In the genomic region with DNA sequence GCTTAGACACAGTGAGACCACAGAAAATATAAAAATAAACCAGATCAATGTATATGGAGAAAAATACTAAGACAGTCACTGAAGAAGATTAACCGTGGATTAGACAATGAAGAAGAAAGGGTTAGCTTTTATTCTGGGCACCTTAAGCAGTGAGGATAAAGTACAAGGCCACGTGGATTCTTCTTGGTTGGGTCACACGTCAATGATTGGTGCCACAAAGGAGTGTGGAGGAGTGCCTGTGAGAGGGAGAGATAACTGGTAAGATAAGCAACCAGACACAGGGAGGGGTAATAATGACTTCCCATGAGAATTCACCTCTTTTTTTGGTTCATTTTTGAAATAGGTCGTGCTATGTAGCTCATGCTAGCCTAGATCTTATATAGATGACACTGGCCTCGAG, we compare ENCODE assay signal across 21 mouse cellular contexts. TPM values are rescaled to one million over a fixed set of nuclear protein-coding genes. Genes with fewer than 3 reads are reported as not detected.
"Had no signal": no experiment of that assay in that cellular context is flagged by ENCODE, and none has a peak within 500 bp of the region (broad histone marks: within the 10 kb centered on the region; RNA-seq: fewer than 3 reads in every experiment).

No protein-coding gene starts in this region.

- H3K4me1 ChIP-seq: neural tube, embryonic 12.5 days; stomach, embryonic 15.5 days had no signal

- H3K4me2 ChIP-seq: neural tube, embryonic 12.5 days; neural tube, embryonic 13.5 days; neural tube, embryonic 15.5 days had no signal

- H3K36me3 ChIP-seq: neural tube, embryonic 12.5 days; neural tube, embryonic 13.5 days; neural tube, embryonic 15.5 days; stomach, embryonic 15.5 days had no signal

- H3K4me3 ChIP-seq: neural tube, embryonic 12.5 days; neural tube, embryonic 13.5 days; neural tube, embryonic 15.5 days; stomach, embryonic 15.5 days had no signal

- H3K9me3 ChIP-seq: neural tube, embryonic 12.5 days; neural tube, embryonic 13.5 days; neural tube, embryonic 15.5 days; stomach, embryonic 15.5 days had no signal

- DNase-seq: retina, postnatal 1 day; right cerebral cortex, adult 18-20 months; right cerebral cortex, postnatal 14 days; right cerebral cortex, postnatal 25 days; right cerebral cortex, postnatal 4 days; spleen, adult 18-20 months; thymus, adult 18-20 months; thymus, adult 2 months; thymus, postnatal 14 days; thymus, postnatal 25 days; thymus, postnatal 36 days; thymus, postnatal 4 days had no signal

- H3K9ac ChIP-seq: neural tube, embryonic 12.5 days; neural tube, embryonic 13.5 days; neural tube, embryonic 15.5 days; stomach, embryonic 15.5 days had no signal

- H3K27ac ChIP-seq: neural tube, embryonic 12.5 days; neural tube, embryonic 13.5 days; neural tube, embryonic 15.5 days had no signal

- H3K27me3 ChIP-seq: neural tube, embryonic 12.5 days; neural tube, embryonic 13.5 days; neural tube, embryonic 15.5 days; stomach, embryonic 15.5 days had no signal

RNA-seq across cellular contexts. Expression of a gene that starts 3.1 kb away (rescaled TPM):
- total RNA-seq: neutrophil, adult 5-6 weeks had no signal

RNA-seq across cellular contexts. Expression of a gene that starts 15.0 kb away (rescaled TPM):
- total RNA-seq: neutrophil, adult 5-6 weeks had no signal
- polyA plus RNA-seq: neural tube, embryonic 13.5 days; neural tube, embryonic 14.5 days; neural tube, embryonic 15.5 days; testis, adult 2 months; urinary bladder, adult 2 months had no signal

RNA-seq across cellular contexts. Expression of a gene that starts 35.4 kb away (rescaled TPM):
- total RNA-seq: neutrophil, adult 5-6 weeks had no signal

RNA-seq across cellular contexts. Expression of a gene that starts 47.8 kb away (rescaled TPM):
- total RNA-seq: neutrophil, adult 5-6 weeks had no signal
- polyA plus RNA-seq: spleen, adult 2 months; thymus, adult 2 months; urinary bladder, adult 2 months had no signal
